Mouse (Mus musculus) olfactory bulb, adult 2 months (tissue): ENCODE results near the gene Coq10a.

ENCODE experiments used
- CTCF ChIP-seq: fragments of 200-500 bp; IDR thresholded peaks from 2 replicates; pipeline ENCODE4 v1.5.1; 2012; ENCODE audit warnings: low read depth, mild to moderate bottlenecking, low read length, moderate library complexity; ENCODE audit not compliant: insufficient read depth
- POLR2A ChIP-seq: fragments of 200-500 bp; IDR thresholded peaks from 2 replicates; pipeline ENCODE4 v1.6.1; 2012; ENCODE audit warnings: mild to moderate bottlenecking, low read depth, low read length, moderate library complexity; ENCODE audit not compliant: insufficient read depth

GRCm38 (mm10) chr10:128379260-128379659 is 10.5 kb upstream of the Coq10a start:
- no peak for TF ChIP-seq POLR2A
- no peak for TF ChIP-seq CTCF
